Mouse (Mus musculus) heart, postnatal 4 days (tissue): ENCODE data around the gene Tcea2. TPM values are rescaled to one million over a fixed set of nuclear protein-coding genes. Genes with fewer than 3 reads are reported as not detected.

Experiments used
- DNase-seq: peaks from one replicate; pipeline ENCODE4 v3.0.0; 2021
- total RNA-seq, 2 experiments: library from RNA; stranded (reverse); gene quantifications; 2 replicates each; pipeline ENCODE4 v1.2.3; 2021

The Tcea2 gene
- total RNA-seq: 10 to 100 TPM in 1 of 2 experiments, 1 to 10 TPM in 1; 9.9 to 11.1 TPM

GRCm38 (mm10) chr2:181679951-181680715 is at the start of gene Tcea2:
Gene Tcea2 (plus strand): TSS chr2:181680310.
- DNase-seq: peak; percentile 73

GRCm38 (mm10) chr2:181632624-181633023 is 47.5 kb upstream of the Tcea2 start:
- no peak for DNase-seq

- no peak for DNase-seq
Measured at GRCm38 (mm10) chr2:181635865-181636264, 44.2 kb upstream of the Tcea2 start.

- DNase-seq: peak; percentile 59
Measured at GRCm38 (mm10) chr2:181644361-181644760, 35.7 kb upstream of the Tcea2 start.

- no peak for DNase-seq
Measured at GRCm38 (mm10) chr2:181645666-181646065, 34.4 kb upstream of the Tcea2 start.

GRCm38 (mm10) chr2:181646626-181647472 is 33.3 kb upstream of the Tcea2 start:
- no peak for DNase-seq

GRCm38 (mm10) chr2:181648926-181649325 is 31.2 kb upstream of the Tcea2 start:
- DNase-seq: no peak

GRCm38 (mm10) chr2:181653065-181653464 is 27.0 kb upstream of the Tcea2 start:
- no peak for DNase-seq

GRCm38 (mm10) chr2:181653523-181653922 is 26.6 kb upstream of the Tcea2 start:
- DNase-seq: no peak

GRCm38 (mm10) chr2:181656734-181657133 is 23.4 kb upstream of the Tcea2 start, which contains the start of gene Gm29797:
Gene Gm29797 (plus strand): TSS chr2:181657034.
- DNase-seq: no peak

- DNase-seq: no peak
Measured at GRCm38 (mm10) chr2:181657441-181657840, 22.7 kb upstream of the Tcea2 start.

GRCm38 (mm10) chr2:181658528-181658927 is 21.6 kb upstream of the Tcea2 start:
- DNase-seq: no peak

- peak; percentile 79 for DNase-seq
Measured at GRCm38 (mm10) chr2:181658930-181659555, 21.1 kb upstream of the Tcea2 start.

GRCm38 (mm10) chr2:181659609-181660055 is 20.5 kb upstream of the Tcea2 start:
- DNase-seq: peak; percentile 92

- DNase-seq: peak; percentile 35
Measured at GRCm38 (mm10) chr2:181662620-181663297, 17.4 kb upstream of the Tcea2 start.

- peak; percentile 74 for DNase-seq
Measured at GRCm38 (mm10) chr2:181663298-181663630, 16.8 kb upstream of the Tcea2 start.

GRCm38 (mm10) chr2:181670285-181670912 is 9.7 kb upstream of the Tcea2 start:
- peak; percentile 31 for DNase-seq

GRCm38 (mm10) chr2:181670913-181671311 is 9.2 kb upstream of the Tcea2 start:
- no peak for DNase-seq

- peak; percentile 73 for DNase-seq
Measured at GRCm38 (mm10) chr2:181671326-181671725, 8.8 kb upstream of the Tcea2 start, which contains the start of gene Sox18. Gene Sox18 (minus strand): TSS chr2:181671640.

- DNase-seq: no peak
Measured at GRCm38 (mm10) chr2:181671984-181672383, 8.1 kb upstream of the Tcea2 start.

- DNase-seq: no peak
Measured at GRCm38 (mm10) chr2:181673501-181673900, 6.6 kb upstream of the Tcea2 start.

- no peak for DNase-seq
Measured at GRCm38 (mm10) chr2:181674934-181675333, 5.2 kb upstream of the Tcea2 start.
